Mouse (Mus musculus) stomach, embryonic 16.5 days (tissue): ENCODE data around the gene Pik3c2g. TPM values are rescaled to one million over a fixed set of nuclear protein-coding genes. Genes with fewer than 3 reads are reported as not detected.
"Not testable (repeated sequence)": the region's sequence is repeated elsewhere in the genome, so short reads cannot be mapped to it uniquely, and the experiment has no call there.

Experiments used
- ATAC-seq: fragments of 200-750 bp; cut with Nextera tagmentation; 2 replicates; pipeline ENCODE4 v1.8.0; 2017; ENCODE audit warnings: moderate number of reproducible peaks, moderate TSS enrichment; ENCODE audit not compliant: insufficient read depth, low FRiP score
- H3K27ac ChIP-seq: fragments of 300-500 bp; sonication (generic); 2 replicates; pipeline ENCODE4 v1.5.1; 2014; ENCODE audit warnings: low read length
- H3K27me3 ChIP-seq: fragments of 300-500 bp; sonication (generic); 2 replicates; pipeline ENCODE4 v1.6.1; 2014; ENCODE audit warnings: low read length, control low read depth, mixed read lengths; ENCODE audit not compliant: control insufficient read depth, insufficient read depth
- H3K36me3 ChIP-seq: fragments of 300-500 bp; sonication (generic); 2 replicates; pipeline ENCODE4 v1.6.1; 2014; ENCODE audit warnings: low read length; ENCODE audit not compliant: control insufficient read depth, insufficient read depth
- H3K4me1 ChIP-seq: fragments of 300-500 bp; sonication (generic); 2 replicates; pipeline ENCODE4 v1.6.1; 2014; ENCODE audit warnings: low read length, control low read depth, mixed read lengths; ENCODE audit not compliant: control insufficient read depth, insufficient read depth
- H3K4me2 ChIP-seq: fragments of 300-500 bp; sonication (generic); 2 replicates; pipeline ENCODE4 v1.6.1; 2014; ENCODE audit warnings: low read depth, low read length, mixed read lengths
- H3K4me3 ChIP-seq: fragments of 300-500 bp; sonication (generic); replicated peaks from 2 replicates; pipeline ENCODE4 v1.5.1; 2014; ENCODE audit warnings: mild to moderate bottlenecking, low read length
- H3K9ac ChIP-seq: fragments of 300-500 bp; sonication (generic); 2 replicates; pipeline ENCODE4 v1.6.1; 2014; ENCODE audit warnings: low read length
- H3K9me3 ChIP-seq: fragments of 300-500 bp; sonication (generic); replicated peaks from 2 replicates; pipeline ENCODE4 v1.6.1; 2016; ENCODE audit warnings: low read length, control low read depth; ENCODE audit not compliant: control insufficient read depth
- WGBS: fragments of 180-500 bp; shearing (Covaris S2); extraction: QIAGEN DNeasy Blood & Tissue Kit; methylation state at CpG from one replicate; pipeline ENCODE4 v1.1.7; 2014; 5-methylcytosine and 5-hydroxymethylcytosine counted together
- polyA plus RNA-seq: library from polyadenylated mRNA; unstranded; fragments of >200 nt; fragmentation: Nextera tagmentation; extraction: Ambion mirVana; gene quantifications from 2 replicates; pipeline ENCODE4 v1.2.1, GENCODE M21; 2015

The Pik3c2g gene
- polyA plus RNA-seq, 1 experiment from 2014 or later: 5.5 TPM

- H3K4me1 ChIP-seq: 0 out of 2 replicates have a peak, but pooled peaks cover 4% of the 10 kb centered on the region
- H3K36me3 ChIP-seq: no peaks in the 10 kb centered on the region
- no peaks in the 10 kb centered on the region for H3K27me3 ChIP-seq
- no peak for ATAC-seq
- 40% methylated on average over 4 of the region's 4 CpGs for WGBS
- H3K9me3 ChIP-seq: no peaks in the 10 kb centered on the region
- H3K4me3 ChIP-seq: no peak overlapping the region
- H3K4me2 ChIP-seq: no peak overlapping the region
- no peak overlapping the region for H3K27ac ChIP-seq
- H3K9ac ChIP-seq: no peak overlapping the region
These were observed 320.1 kb downstream of the Pik3c2g start for GRCm38 (mm10) chr6:139907138-139907537.

GRCm38 (mm10) chr6:139908997-139909669 lies 322.1 kb downstream of the Pik3c2g start:
- peak overlapping the region; percentile 37; the same call in 1 of the 2 replicates for H3K27ac ChIP-seq
- WGBS: 42% methylated on average over 12 of the region's 12 CpGs
- ATAC-seq: peak; percentile 66

GRCm38 (mm10) chr6:139928766-139929165 lies 341.7 kb downstream of the Pik3c2g start:
- Histone ChIP-seq H3K27me3 (no peaks in the 10 kb centered on the region), H3K9ac (no peak overlapping the region), H3K4me1 (no peaks in the 10 kb centered on the region), H3K4me2 (no peak overlapping the region), H3K27ac (no peak overlapping the region), H3K36me3 (no peaks in the 10 kb centered on the region), H3K9me3 (no peaks in the 10 kb centered on the region), H3K4me3 (no peak overlapping the region)
- ATAC-seq: no peak
- 66% methylated on average over 5 of the region's 5 CpGs for WGBS

More at GRCm38 (mm10) chr6:139908997-139909669, 322.1 kb downstream of the Pik3c2g start:
- H3K27me3 ChIP-seq: no peaks in the 10 kb centered on the region
- 0 out of 2 replicates have a peak, but pooled peaks cover 4% of the 10 kb centered on the region for H3K4me1 ChIP-seq
- no peak overlapping the region for H3K9ac ChIP-seq
- no peaks in the 10 kb centered on the region for H3K36me3 ChIP-seq
- H3K9me3 ChIP-seq: no peaks in the 10 kb centered on the region
- H3K4me3 ChIP-seq: no peak overlapping the region
- H3K4me2 ChIP-seq: no peak overlapping the region

GRCm38 (mm10) chr6:139934861-139935260 lies 347.8 kb downstream of the Pik3c2g start:
- Histone ChIP-seq H3K36me3 (no peaks in the 10 kb centered on the region), H3K4me3 (no peak overlapping the region), H3K9ac (no peak overlapping the region), H3K9me3 (no peaks in the 10 kb centered on the region), H3K27ac (no peak overlapping the region), H3K27me3 (no peaks in the 10 kb centered on the region), H3K4me2 (no peak overlapping the region), H3K4me1 (no peaks in the 10 kb centered on the region)
- ATAC-seq: no peak
- WGBS: 41% methylated on average over 2 of the region's 2 CpGs

- not testable (repeated sequence) for H3K4me3 ChIP-seq, ATAC-seq, H3K27me3 ChIP-seq, H3K4me1 ChIP-seq, H3K4me2 ChIP-seq, H3K9me3 ChIP-seq, H3K9ac ChIP-seq, H3K27ac ChIP-seq, H3K36me3 ChIP-seq
- WGBS: 62% methylated on average over 4 of the region's 4 CpGs
These were observed 350.6 kb downstream of the Pik3c2g start for GRCm38 (mm10) chr6:139937581-139937980.

GRCm38 (mm10) chr6:139947106-139947879 lies 360.3 kb downstream of the Pik3c2g start:
- Histone ChIP-seq H3K27ac (no peak overlapping the region), H3K27me3 (no peaks in the 10 kb centered on the region), H3K36me3 (no peaks in the 10 kb centered on the region), H3K9me3 (no peaks in the 10 kb centered on the region), H3K9ac (no peak overlapping the region), H3K4me3 (no peak overlapping the region), H3K4me1 (no peaks in the 10 kb centered on the region), H3K4me2 (no peak overlapping the region)
- WGBS: 68% methylated on average over 8 of the region's 8 CpGs
- no peak; the same call in 1 of the 2 replicates for ATAC-seq

- H3K4me2 ChIP-seq: no peak overlapping the region
- H3K4me1 ChIP-seq: no peaks in the 10 kb centered on the region
- no peaks in the 10 kb centered on the region for H3K27me3 ChIP-seq
- no peak overlapping the region for H3K4me3 ChIP-seq
- H3K36me3 ChIP-seq: no peaks in the 10 kb centered on the region
- WGBS: 71% methylated on average over 12 of the region's 12 CpGs
- no peaks in the 10 kb centered on the region for H3K9me3 ChIP-seq
- H3K9ac ChIP-seq: no peak overlapping the region
- no peak for ATAC-seq
- H3K27ac ChIP-seq: no peak overlapping the region
These were observed 366.6 kb downstream of the Pik3c2g start for GRCm38 (mm10) chr6:139953596-139953995.

GRCm38 (mm10) chr6:139957531-139958241 lies 370.7 kb downstream of the Pik3c2g start:
- Histone ChIP-seq H3K27ac (no peak overlapping the region), H3K4me2 (no peak overlapping the region), H3K36me3 (no peaks in the 10 kb centered on the region), H3K9ac (no peak overlapping the region), H3K4me3 (no peak overlapping the region), H3K9me3 (no peaks in the 10 kb centered on the region), H3K27me3 (no peaks in the 10 kb centered on the region), H3K4me1 (no peaks in the 10 kb centered on the region)
- WGBS: 54% methylated on average over 7 of the region's 7 CpGs
- ATAC-seq: no peak

GRCm38 (mm10) chr6:139963775-139964174 lies 376.8 kb downstream of the Pik3c2g start:
- Histone ChIP-seq H3K4me2 (no peak overlapping the region), H3K36me3 (no peaks in the 10 kb centered on the region), H3K4me3 (no peak overlapping the region), H3K9me3 (no peaks in the 10 kb centered on the region), H3K4me1 (no peaks in the 10 kb centered on the region), H3K9ac (no peak overlapping the region), H3K27me3 (no peaks in the 10 kb centered on the region), H3K27ac (no peak overlapping the region)
- no peak for ATAC-seq
- 59% methylated on average over 3 of the region's 3 CpGs for WGBS
